Mouse (Mus musculus): ENCODE results near the gene Rnf182. TPM values are rescaled to one million over a fixed set of nuclear protein-coding genes. Genes with fewer than 3 reads are reported as not detected.

The Rnf182 gene
- total RNA-seq, 2 experiments from 2014 or later, result 7.1 to 8.4 TPM

DNA sequence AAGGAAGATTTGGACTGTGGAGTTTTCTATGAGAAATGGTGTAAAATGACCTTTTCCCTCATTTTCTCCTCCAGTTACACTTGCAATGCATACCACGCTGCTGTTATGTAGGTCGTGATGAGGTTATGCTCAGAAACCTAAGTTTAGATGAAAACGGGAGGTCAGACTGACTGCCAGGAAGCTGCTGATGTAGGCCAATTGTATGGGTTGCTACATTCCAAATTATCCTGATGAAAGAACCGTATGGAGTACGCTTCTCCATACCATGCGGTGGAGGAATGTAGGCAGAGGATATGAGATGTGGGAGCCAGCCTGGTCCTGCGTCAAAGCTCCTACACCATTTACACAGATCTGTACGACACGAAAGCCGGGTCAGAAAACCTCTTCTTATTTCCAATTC lies 72.6 kb downstream of the Rnf182 start:
- no peak for DNase-seq (ENCODE audit: low spot score in 2 of 2)
- intact Hi-C loops (cut with DNase I), result no loop called here

DNA sequence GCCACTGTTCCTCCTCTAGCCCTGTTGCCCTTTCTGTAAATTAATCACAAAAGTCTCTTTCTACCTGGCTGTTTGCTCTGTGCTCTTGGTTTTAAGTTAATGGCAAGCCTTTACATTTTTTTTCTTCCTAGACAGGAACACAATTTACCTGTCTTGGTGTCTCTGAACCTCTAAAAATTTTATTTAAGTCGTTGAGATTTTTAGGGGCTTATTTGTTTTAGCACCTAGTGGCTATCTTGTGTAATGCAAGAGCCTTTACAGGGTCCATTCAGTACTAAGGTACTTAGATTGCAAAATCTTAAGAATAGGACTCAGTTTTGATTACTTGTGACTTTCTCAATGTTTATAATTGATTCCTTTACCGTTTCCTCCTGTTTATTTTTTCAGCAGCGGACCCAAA lies 76.2 kb downstream of the Rnf182 start:
- no peak for DNase-seq (ENCODE audit: low spot score in 2 of 2)
- intact Hi-C loops (cut with DNase I), result no loop called here

DNA sequence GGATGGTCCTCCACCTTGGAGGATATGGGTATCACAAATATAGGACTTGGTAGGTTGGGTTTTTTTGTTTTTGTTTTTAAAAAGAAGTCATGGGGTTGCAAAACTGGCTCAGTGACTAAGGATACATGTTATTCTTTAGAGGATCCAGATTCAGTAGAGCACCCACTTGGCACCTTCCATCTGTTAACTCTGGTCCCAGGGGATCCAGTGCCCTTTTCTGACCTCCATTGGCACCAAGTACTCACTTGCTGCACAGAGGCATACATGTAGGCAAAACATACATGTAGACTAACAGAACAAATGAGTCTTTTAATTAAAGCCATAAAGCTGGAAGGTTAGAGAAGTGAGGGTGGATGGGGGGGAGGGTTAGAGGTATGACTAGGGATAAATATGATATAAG lies 80.0 kb downstream of the Rnf182 start:
- DNase-seq (ENCODE audit: low spot score in 2 of 2), result no peak
- intact Hi-C loops (cut with DNase I), result no loop called here

DNA sequence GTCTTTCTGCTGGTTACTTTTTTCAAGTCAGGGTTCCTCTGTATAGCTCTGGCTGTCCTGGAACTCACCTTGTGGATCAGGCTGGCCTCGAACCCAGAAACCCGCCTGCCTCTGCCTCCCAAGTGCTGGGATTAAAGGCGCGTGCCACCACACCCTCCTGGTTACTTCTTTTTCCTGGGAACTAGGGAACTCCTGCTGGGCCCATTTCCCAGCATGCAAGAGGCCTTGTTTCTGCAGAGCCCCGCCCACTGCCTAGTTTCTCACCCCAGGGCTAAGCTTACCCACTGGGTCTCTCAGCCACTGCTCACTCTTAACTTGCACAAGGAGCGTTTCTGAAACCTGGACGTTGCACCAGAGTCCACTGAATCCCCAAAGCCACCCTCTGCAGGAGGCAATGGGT lies 80.5 kb downstream of the Rnf182 start:
- DNase-seq (ENCODE audit: low spot score in 2 of 2), result no peak
- intact Hi-C loops (cut with DNase I), result no loop called here

DNA sequence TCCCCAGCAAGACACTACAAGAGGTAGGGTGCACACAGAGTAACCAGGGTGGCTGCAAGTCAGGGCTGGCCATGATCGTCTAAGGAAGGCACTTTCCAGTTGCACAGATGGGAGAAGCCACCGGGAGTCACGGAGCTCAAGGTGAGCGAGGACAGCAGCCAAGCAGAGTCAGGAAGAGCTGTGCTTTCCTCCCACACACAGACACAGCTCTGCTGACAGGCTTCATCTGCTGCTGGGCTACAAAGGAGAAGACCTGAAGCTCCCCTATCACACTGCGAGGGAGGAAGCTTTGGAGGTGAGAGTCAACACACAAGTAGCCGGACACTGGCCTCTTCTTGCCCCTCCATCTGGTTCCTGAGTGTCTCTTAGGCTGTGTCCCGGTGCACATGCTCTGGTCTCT lies 83.0 kb downstream of the Rnf182 start:
- intact Hi-C loops (cut with DNase I), result no loop called here

GRCm38 (mm10) chr13:43703471-43703870 lies 88.0 kb downstream of the Rnf182 start:
- intact Hi-C loops (cut with DNase I), result no loop called here
- DNase-seq (ENCODE audit: low spot score in 2 of 2), result no peak

More for the DNA sequence above, 83.0 kb downstream of the Rnf182 start:
- DNase-seq (ENCODE audit: low spot score in 2 of 2), result no peak

- intact Hi-C loops (cut with DNase I), result no loop called here
- no peak for DNase-seq (ENCODE audit: low spot score in 2 of 2)
Observed at GRCm38 (mm10) chr13:43704533-43705116, 89.1 kb downstream of the Rnf182 start.

DNA sequence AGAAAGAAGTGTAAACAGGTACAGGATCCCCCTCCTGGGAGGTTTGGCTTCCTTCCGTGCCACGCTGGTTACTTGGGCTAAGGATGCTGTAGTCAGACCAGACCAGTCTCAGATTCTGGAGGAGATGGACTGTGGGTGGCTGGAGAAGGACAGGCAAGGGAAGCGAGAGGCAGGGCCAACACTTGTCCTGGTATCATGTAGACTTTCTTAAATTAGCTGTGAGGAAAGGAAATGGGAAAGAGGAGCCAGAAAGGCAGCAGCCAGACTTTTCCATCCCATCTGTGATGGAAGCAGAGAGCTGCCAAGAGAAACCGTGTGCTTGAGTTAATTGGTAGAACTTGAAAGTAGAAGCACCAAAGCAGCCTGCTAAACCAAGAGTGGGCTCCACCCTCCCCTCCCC lies 90.9 kb downstream of the Rnf182 start:
- intact Hi-C loops (cut with DNase I), result no loop called here
- peak; percentile 32 to 45 for DNase-seq (ENCODE audit: low spot score in 2 of 2)

GRCm38 (mm10) chr13:43709529-43709928 lies 94.0 kb downstream of the Rnf182 start:
- no peak for DNase-seq (ENCODE audit: low spot score in 2 of 2)
- intact Hi-C loops (cut with DNase I), result no loop called here

DNA sequence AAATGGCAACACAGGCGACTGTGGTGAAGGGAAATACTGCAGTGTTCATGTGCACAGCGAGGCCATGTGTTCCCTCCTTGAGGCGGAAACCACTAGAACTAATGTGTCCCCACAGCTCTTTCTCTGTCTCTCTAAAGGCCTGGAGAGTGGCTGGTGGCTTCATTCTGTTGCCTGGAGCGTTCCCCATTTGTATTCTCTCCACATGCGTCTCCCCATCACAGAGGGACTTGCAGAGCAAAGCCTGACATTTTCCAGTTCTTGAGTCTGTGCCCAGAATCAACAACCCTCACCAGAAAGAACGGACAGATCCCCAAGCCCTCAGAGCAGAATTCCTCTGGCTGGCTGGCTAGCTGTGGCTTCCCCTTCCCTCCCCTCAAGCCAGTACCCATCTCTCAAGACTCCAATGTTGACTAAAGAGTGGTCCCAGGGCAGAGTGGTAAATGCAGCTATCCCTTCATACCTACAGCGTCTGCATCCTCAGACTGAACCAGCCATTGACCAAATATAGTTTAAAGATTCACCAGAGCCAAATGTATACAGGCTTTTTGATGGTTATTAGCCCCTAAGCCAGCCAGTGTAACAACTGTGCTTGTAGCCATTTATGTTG lies 96.3 kb downstream of the Rnf182 start:
- intact Hi-C loops (cut with DNase I), result no loop called here
- peak in 1 of 2 experiments; percentile 39 for DNase-seq (ENCODE audit: low spot score in 2 of 2)

- DNase-seq (ENCODE audit: low spot score in 2 of 2), result peak in 1 of 2 experiments; percentile 59
- intact Hi-C loops (cut with DNase I), result no loop called here
Observed at GRCm38 (mm10) chr13:43714741-43715140, 99.2 kb downstream of the Rnf182 start.

- no peak for DNase-seq (ENCODE audit: low spot score in 2 of 2)
- intact Hi-C loops (cut with DNase I), result no loop called here
Observed at GRCm38 (mm10) chr13:43715466-43715865, 100.0 kb downstream of the Rnf182 start.

- intact Hi-C loops (cut with DNase I), result no loop called here
- DNase-seq (ENCODE audit: low spot score in 2 of 2), result no peak
Observed at GRCm38 (mm10) chr13:43716514-43717036, 101.1 kb downstream of the Rnf182 start.

GRCm38 (mm10) chr13:43718173-43718572 lies 102.7 kb downstream of the Rnf182 start:
- intact Hi-C loops (cut with DNase I), result no loop called here
- DNase-seq (ENCODE audit: low spot score in 2 of 2), result no peak

DNA sequence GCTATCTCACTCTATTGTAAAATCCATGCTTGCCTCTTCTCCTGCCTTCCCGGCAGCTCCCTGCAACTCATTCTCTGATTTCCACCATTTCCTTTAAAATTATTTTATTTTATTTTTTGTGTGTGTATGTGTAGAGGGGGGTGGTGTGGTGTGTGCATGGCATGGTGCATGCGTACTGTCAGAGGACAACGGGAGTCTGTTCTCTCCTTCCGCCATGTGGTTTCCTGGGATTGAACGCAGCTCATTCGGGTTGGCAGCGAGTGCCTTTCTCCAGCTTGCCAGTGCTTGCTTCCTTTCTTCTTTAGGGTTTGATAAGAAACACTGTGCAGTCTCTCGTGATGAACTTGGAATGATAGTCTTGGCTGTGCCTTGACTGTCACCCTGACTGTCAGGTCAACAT lies 105.0 kb downstream of the Rnf182 start:
- intact Hi-C loops (cut with DNase I), result no loop called here
- no peak for DNase-seq (ENCODE audit: low spot score in 2 of 2)

Other genes with a start within 250 kb of the Rnf182 start
- gene Nol7, start 217.3 kb upstream of the Rnf182 start, total RNA-seq (2021), result 10 to 100 TPM; 61.3 to 64.0 TPM
- 10 to 100 TPM; 95.4 to 99.3 TPM for gene Ranbp9, start 134.4 kb upstream of the Rnf182 start, total RNA-seq (2021)
- 10 to 100 TPM; 14.9 to 18.5 TPM for gene Mcur1, start 55.5 kb upstream of the Rnf182 start, total RNA-seq (2021)
- 1 to 10 TPM; 7.7 to 9.6 TPM for gene Cd83, start 169.1 kb downstream of the Rnf182 start, total RNA-seq (2021)

All from left cerebral cortex, postnatal 36 days (tissue).